Mouse (Mus musculus): Measurements from ENCODE around the gene Mrpl14. TPM values are rescaled to one million over a fixed set of nuclear protein-coding genes. Genes with fewer than 3 reads are reported as not detected.

Mrpl14 gene
- polyA plus RNA-seq (2012; rRNA removed): 168 and 199 TPM in 2 replicates

- H3K27ac ChIP-seq (ENCODE audit: insufficient read depth, low read depth, low read length): peak within 1 kb of the TSS; percentile 72
- 1% methylated on average over 33 of the region's 50 CpGs for WGBS
- TF ChIP-seq CTCF (conservative IDR thresholded peaks at IDR 0.05; ENCODE audit: insufficient read depth, insufficient read length, low read depth, low read length) (no peak), POLR2A (IDR thresholded peaks at IDR 0.05; ENCODE audit: low read depth, low read length) (no peak)
- no peaks in the 10 kb centered on the region for H3K36me3 ChIP-seq (ENCODE audit: control insufficient read depth, insufficient read depth, low read length)
- no peaks in the 10 kb centered on the region for H3K27me3 ChIP-seq (replicated peaks; ENCODE audit: control insufficient read depth, insufficient read depth, low read length)
- H3K4me3 ChIP-seq (ENCODE audit: insufficient read depth, low read depth, low read length): peak within 1 kb of the TSS; percentile 97
- peaks cover 5% of the 10 kb centered on the region; the same call in 1 of the 2 replicates for H3K4me1 ChIP-seq (ENCODE audit: control insufficient read depth, insufficient read depth, low read length)
- DNase-seq: peak; percentile 94
These were observed at the start of gene Mrpl14 for GRCm38 (mm10) chr17:45686093-45686619. Mrpl14 (plus strand) TSS chr17:45686322.

- 75% methylated on average over 16 of the region's 16 CpGs for WGBS
- TF ChIP-seq POLR2A (IDR thresholded peaks at IDR 0.05; ENCODE audit: low read depth, low read length) (no peak), CTCF (conservative IDR thresholded peaks at IDR 0.05; ENCODE audit: insufficient read depth, insufficient read length, low read depth, low read length) (no peak)
- H3K27me3 ChIP-seq (replicated peaks; ENCODE audit: control insufficient read depth, insufficient read depth, low read length): no peaks in the 10 kb centered on the region
- H3K27ac ChIP-seq (ENCODE audit: insufficient read depth, low read depth, low read length): no peak overlapping the region
- no peaks in the 10 kb centered on the region for H3K4me1 ChIP-seq (ENCODE audit: control insufficient read depth, insufficient read depth, low read length)
- no peaks in the 10 kb centered on the region for H3K36me3 ChIP-seq (ENCODE audit: control insufficient read depth, insufficient read depth, low read length)
- H3K4me3 ChIP-seq (ENCODE audit: insufficient read depth, low read depth, low read length): no peak overlapping the region
- no peak for DNase-seq
These were observed 47.4 kb upstream of the Mrpl14 start for GRCm38 (mm10) chr17:45638596-45639295.

- no peaks in the 10 kb centered on the region for H3K27me3 ChIP-seq (replicated peaks; ENCODE audit: control insufficient read depth, insufficient read depth, low read length)
- TF ChIP-seq CTCF (conservative IDR thresholded peaks at IDR 0.05; ENCODE audit: insufficient read depth, insufficient read length, low read depth, low read length): no peak
- no peak for TF ChIP-seq POLR2A (IDR thresholded peaks at IDR 0.05; ENCODE audit: low read depth, low read length)
- H3K36me3 ChIP-seq (ENCODE audit: control insufficient read depth, insufficient read depth, low read length): no peaks in the 10 kb centered on the region
- no peak overlapping the region for H3K27ac ChIP-seq (ENCODE audit: insufficient read depth, low read depth, low read length)
- DNase-seq: no peak
- 93% methylated on average over 8 of the region's 8 CpGs for WGBS
- H3K4me1 ChIP-seq (ENCODE audit: control insufficient read depth, insufficient read depth, low read length): no peaks in the 10 kb centered on the region
- no peak overlapping the region for H3K4me3 ChIP-seq (ENCODE audit: insufficient read depth, low read depth, low read length)
These were observed 44.1 kb upstream of the Mrpl14 start for GRCm38 (mm10) chr17:45641981-45642380.

- WGBS: 16% methylated on average over 12 of the region's 12 CpGs
- H3K36me3 ChIP-seq (ENCODE audit: control insufficient read depth, insufficient read depth, low read length): no peaks in the 10 kb centered on the region
- DNase-seq: peak; percentile 63
These were observed 43.4 kb upstream of the Mrpl14 start for GRCm38 (mm10) chr17:45642701-45643100.

GRCm38 (mm10) chr17:45644185-45644584 lies 41.9 kb upstream of the Mrpl14 start:
- Histone ChIP-seq H3K27me3 (replicated peaks; ENCODE audit: control insufficient read depth, insufficient read depth, low read length) (no peaks in the 10 kb centered on the region), H3K36me3 (ENCODE audit: control insufficient read depth, insufficient read depth, low read length) (no peaks in the 10 kb centered on the region), H3K27ac (ENCODE audit: insufficient read depth, low read depth, low read length) (no peak overlapping the region), H3K4me3 (ENCODE audit: insufficient read depth, low read depth, low read length) (no peak overlapping the region), H3K4me1 (ENCODE audit: control insufficient read depth, insufficient read depth, low read length) (no peaks in the 10 kb centered on the region)
- 95% methylated on average over 4 of the region's 4 CpGs for WGBS
- TF ChIP-seq CTCF (conservative IDR thresholded peaks at IDR 0.05; ENCODE audit: insufficient read depth, insufficient read length, low read depth, low read length): no peak
- TF ChIP-seq POLR2A (IDR thresholded peaks at IDR 0.05; ENCODE audit: low read depth, low read length): no peak
- DNase-seq: no peak

More at GRCm38 (mm10) chr17:45642701-45643100, 43.4 kb upstream of the Mrpl14 start:
- Histone ChIP-seq H3K4me3 (ENCODE audit: insufficient read depth, low read depth, low read length) (no peak overlapping the region), H3K27me3 (replicated peaks; ENCODE audit: control insufficient read depth, insufficient read depth, low read length) (no peaks in the 10 kb centered on the region), H3K27ac (ENCODE audit: insufficient read depth, low read depth, low read length) (no peak overlapping the region), H3K4me1 (ENCODE audit: control insufficient read depth, insufficient read depth, low read length) (no peaks in the 10 kb centered on the region)
- TF ChIP-seq POLR2A (IDR thresholded peaks at IDR 0.05; ENCODE audit: low read depth, low read length): no peak
- TF ChIP-seq CTCF (conservative IDR thresholded peaks at IDR 0.05; ENCODE audit: insufficient read depth, insufficient read length, low read depth, low read length): peak; percentile 71

- Histone ChIP-seq H3K27ac (ENCODE audit: insufficient read depth, low read depth, low read length) (no peak overlapping the region), H3K4me1 (ENCODE audit: control insufficient read depth, insufficient read depth, low read length) (no peaks in the 10 kb centered on the region), H3K4me3 (ENCODE audit: insufficient read depth, low read depth, low read length) (no peak overlapping the region), H3K27me3 (replicated peaks; ENCODE audit: control insufficient read depth, insufficient read depth, low read length) (no peaks in the 10 kb centered on the region), H3K36me3 (ENCODE audit: control insufficient read depth, insufficient read depth, low read length) (no peaks in the 10 kb centered on the region)
- DNase-seq: no peak
- TF ChIP-seq POLR2A (IDR thresholded peaks at IDR 0.05; ENCODE audit: low read depth, low read length) (no peak), CTCF (conservative IDR thresholded peaks at IDR 0.05; ENCODE audit: insufficient read depth, insufficient read length, low read depth, low read length) (no peak)
- WGBS: 68% methylated on average over 7 of the region's 7 CpGs
These were observed 32.9 kb upstream of the Mrpl14 start for GRCm38 (mm10) chr17:45653233-45653632.

GRCm38 (mm10) chr17:45655820-45656219 lies 30.3 kb upstream of the Mrpl14 start:
- Histone ChIP-seq H3K4me3 (ENCODE audit: insufficient read depth, low read depth, low read length) (no peak overlapping the region), H3K27ac (ENCODE audit: insufficient read depth, low read depth, low read length) (no peak overlapping the region), H3K4me1 (ENCODE audit: control insufficient read depth, insufficient read depth, low read length) (no peaks in the 10 kb centered on the region), H3K27me3 (replicated peaks; ENCODE audit: control insufficient read depth, insufficient read depth, low read length) (no peaks in the 10 kb centered on the region), H3K36me3 (ENCODE audit: control insufficient read depth, insufficient read depth, low read length) (no peaks in the 10 kb centered on the region)
- TF ChIP-seq POLR2A (IDR thresholded peaks at IDR 0.05; ENCODE audit: low read depth, low read length): no peak
- TF ChIP-seq CTCF (conservative IDR thresholded peaks at IDR 0.05; ENCODE audit: insufficient read depth, insufficient read length, low read depth, low read length): peak; percentile 35
- DNase-seq: no peak
- 33% methylated on average over 6 of the region's 6 CpGs for WGBS

Data from kidney, adult 2 months (tissue).